Mouse (Mus musculus): ENCODE data around the gene Dixdc1.
"Not testable (repeated sequence)": the region's sequence is repeated elsewhere in the genome, so short reads cannot be mapped to it uniquely, and the experiment has no call there.

Dixdc1 gene

DNA sequence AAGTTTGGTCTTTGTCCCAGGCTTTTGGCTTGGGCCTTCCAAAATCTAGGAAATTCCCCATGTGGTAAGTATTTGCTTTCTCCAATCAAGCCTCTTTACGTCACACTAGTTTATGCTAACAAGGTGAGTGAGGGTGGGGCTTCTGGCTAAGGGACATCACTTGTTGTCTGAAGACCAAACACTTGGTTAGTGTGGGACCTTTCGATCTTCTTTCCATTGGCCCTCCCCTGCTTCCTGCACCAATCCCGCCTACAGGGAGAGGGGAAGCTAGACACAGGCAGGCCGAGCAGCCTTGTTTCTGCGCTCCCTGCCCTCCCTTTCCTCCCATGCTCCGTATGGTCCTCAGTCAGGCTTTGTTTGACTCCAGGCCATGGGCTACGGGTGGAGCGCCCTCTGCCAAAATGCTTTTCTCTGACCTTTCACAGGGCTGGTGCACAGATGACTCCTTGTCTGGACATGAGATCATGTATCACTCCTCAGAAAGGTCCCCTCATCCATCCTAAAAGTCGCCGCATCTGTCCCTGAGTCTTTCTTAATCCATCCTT is 92.4 kb downstream of the Dixdc1 start:
- no peak for DNase-seq (ENCODE audit: low spot score)

DNA sequence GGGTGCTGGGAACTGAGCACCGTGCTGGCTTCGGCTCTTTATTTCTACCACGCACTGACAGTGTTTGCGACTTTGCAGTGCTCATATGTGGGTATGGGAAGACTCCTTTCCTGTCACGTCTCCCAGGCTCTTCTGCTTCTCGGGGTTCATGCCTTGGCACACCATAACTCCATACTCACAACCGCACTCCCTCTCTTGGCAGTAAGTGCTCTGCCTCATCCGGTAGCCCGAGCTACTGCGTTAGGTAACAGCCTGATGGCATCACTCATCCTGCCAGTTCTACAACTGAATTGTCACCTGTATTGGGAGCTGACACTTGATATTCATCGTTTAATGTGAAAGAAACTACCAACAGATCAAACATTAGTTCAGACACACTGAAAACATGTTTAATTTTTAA is 105.0 kb downstream of the Dixdc1 start:
- no peak for DNase-seq (ENCODE audit: low spot score)

DNA sequence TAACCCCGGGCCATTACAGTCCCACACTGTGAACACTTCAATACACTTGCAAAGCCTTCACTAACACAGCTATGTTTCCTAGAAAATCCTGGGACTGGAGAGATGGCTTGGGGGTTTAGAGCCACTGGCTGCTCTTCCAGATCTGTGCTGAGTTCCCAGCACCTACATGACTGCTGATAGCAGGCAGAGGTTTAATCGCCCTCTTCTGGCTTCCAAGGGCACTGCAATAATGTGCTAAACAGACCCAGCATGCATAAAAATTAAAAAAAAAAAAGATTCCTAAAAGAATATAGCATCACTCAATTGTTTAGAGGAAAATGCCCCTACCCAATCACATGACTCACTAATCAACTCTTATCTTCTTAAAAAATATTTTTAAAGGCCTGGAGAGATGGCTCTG is 106.3 kb downstream of the Dixdc1 start:
- no peak for DNase-seq (ENCODE audit: low spot score)

DNA sequence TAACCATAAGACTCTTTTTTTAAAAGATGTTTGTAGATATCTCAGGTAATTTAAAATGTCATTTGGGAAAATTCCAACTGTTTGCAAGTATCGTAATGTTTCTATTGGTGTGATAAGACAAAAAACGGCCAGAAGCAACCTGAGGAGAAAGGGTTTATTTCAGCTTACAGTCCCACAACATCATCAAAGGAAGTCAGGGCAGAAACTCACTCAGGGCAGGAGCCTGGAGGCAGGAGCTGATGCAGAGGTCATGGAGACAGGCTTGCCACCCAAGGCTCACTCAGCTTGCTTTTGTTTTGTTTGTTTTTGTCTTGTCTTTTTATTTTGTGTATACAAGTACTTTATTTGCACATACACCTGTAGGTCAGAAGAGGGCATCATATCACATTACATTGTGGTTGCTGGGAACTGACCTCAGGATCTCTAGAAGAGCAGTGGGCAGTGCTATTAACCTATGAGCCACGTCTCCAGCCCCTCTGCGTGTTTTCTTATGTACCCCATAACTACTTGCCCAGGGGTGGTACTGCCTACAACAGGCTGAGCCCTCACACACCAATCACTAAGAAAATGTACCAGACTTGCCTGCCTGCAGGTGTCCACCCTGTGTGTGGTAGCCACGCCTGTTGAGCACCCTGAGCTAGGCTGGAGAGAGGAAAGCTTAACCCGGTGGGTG is 107.2 kb downstream of the Dixdc1 start:
- no peak for DNase-seq (ENCODE audit: low spot score)

DNA sequence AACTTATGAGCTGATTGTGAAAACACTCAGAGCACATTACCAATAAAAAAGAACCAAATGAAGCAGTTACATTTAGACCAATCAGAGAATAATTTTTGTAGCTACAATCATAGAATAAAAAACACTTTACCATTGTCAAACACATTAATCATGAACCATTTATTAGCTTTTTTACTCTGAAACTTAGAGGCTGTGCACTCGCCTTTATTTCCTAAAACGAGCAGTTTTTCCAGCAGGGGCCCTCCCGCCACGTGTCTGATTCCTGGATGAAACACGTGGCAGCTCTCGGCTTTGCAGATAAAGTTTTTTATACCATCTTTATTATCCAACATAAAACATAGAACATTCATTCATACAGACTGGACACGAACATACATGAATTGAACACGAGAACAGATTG is 108.4 kb downstream of the Dixdc1 start:
- not testable (repeated sequence) for DNase-seq (ENCODE audit: low spot score)

DNA sequence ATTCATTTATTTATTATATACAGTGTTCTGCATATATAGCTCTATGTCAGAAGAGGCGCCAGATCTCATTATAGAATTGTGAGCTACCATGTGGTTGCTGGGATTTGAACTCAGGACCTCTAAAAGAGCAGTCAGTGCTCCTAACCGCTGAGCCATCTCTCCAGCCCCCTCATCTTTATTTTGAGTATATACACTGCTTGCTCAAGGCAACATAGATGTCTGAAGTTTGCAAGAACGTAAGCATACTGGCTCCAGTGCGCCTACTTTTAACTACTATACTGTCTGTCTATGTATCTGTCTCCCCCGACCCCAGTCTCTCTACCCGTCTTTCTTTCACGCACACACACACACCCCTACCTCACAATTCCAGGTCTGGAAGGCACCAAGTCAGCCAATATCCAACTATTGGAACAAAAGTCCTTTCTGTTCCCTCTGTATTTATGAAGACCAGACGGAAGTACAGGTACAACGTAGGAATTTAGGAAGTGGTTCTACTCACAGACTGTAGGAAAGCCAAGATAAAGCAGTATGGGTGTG is 121.5 kb downstream of the Dixdc1 start:
- DNase-seq (ENCODE audit: low spot score): no peak

DNA sequence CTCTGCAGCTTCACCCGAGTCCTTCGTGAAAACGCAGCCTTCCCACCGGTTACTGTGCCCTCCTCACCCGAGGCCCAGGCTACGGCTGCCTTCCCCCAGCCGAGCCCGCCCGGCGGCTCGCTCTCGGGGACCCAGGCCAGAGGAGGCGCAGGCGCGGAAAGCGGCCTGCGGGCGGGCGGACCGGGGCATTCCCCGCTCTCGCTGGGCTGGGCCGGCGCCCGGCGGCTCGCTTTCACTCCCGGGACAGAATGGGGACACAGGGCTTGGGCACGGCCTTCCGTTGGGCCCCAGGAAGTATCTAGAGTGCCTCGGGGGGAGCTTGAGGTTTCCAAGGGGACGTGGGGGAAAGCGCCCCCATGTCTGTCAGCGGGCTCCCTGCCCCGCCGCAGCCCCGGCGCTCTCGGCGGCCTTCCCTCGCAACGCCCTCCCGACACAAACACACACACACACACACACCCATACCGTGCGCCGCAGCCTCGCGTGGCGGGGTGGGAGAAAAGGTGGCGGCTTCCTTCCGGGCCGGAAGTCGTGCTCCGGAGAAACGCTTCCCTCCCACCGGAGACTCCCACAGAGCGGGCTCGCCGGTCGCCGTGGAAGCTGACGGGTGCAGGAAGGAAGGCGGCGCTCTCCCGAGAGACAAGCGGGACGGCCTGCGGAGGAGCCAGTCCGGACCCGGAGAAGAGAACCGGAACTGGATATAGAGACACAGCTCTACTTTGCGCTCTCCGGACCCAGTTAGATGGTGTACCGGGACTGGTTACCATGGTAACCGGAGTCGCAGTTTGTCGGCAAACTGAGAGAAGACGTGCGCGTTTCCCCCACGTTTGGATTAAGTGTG is 122.3 kb downstream of the Dixdc1 start, which contains the start of the genes Pih1d2 and Nkapd1:
Pih1d2 (plus strand) TSS at position 556 of the 838 bp plus-strand sequence.
Nkapd1 (minus strand) TSS at position 699 of the 838 bp plus-strand sequence.
- DNase-seq (ENCODE audit: low spot score): peak; percentile 88

DNA sequence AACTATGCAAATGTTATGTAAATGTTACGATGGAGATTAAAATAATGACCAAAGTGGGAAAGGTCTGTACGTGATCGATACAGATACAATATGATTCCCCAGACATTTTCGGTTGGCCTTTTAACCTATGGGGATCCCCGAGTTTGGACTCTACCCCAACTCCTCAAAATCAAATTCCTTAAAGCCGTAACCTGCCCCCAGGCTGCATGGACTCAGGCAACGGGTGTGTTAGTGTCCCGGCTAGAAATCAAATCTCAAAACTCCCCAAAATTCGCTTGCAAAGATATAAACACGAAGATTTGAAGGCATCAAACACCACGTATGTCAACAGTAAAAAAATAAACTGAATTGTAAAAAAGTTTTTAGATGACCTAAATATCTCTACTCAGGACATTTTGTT is 123.2 kb downstream of the Dixdc1 start:
- DNase-seq (ENCODE audit: low spot score): no peak
